Comparison of ENCODE assay signal across 10 mouse cellular contexts in genomic region chr11:118940539-118940938, GRCm38 (mm10). TPM values are rescaled to one million over a fixed set of nuclear protein-coding genes. Genes with fewer than 3 reads are reported as not detected.
DNase-seq lines count a peak whose midpoint lies in the region.
"Had no signal": no experiment of that assay in that cellular context is flagged by ENCODE, and none has a peak within 500 bp of the region (broad histone marks: within the 10 kb centered on the region; RNA-seq: fewer than 3 reads in every experiment).

No protein-coding gene starts in this region.

- DNase-seq in heart, postnatal 14 days = peak; percentile 8 to 10
- DNase-seq in heart, adult 11 months = no peak
- DNase-seq in cerebellum, adult 9-10 months = peak; percentile 98
- peak; percentile 82 for DNase-seq in layer of hippocampus, adult 11-12 months (ENCODE audit: low spot score)
- DNase-seq in right cerebral cortex, postnatal 10 days (ENCODE audit: low spot score in 2 of 2) = peak; percentile 85 to 89
- DNase-seq in lung, adult 18-20 months = no peak
- DNase-seq in c-Kit-positive CD71-positive TER-119-positive erythroid progenitor cells, embryonic 14.5 days (ENCODE audit: low spot score) = no peak
- DNase-seq in ovary, adult 18-20 months (ENCODE audit: low spot score) = no peak
- DNase-seq: adrenal gland, adult 8-10 months; thymus, adult 2 months had no signal

- intact Hi-C loops in heart, postnatal 14 days (cut with DNase I) = no loop called here

RNA-seq across cellular contexts. Expression of gene Rbfox3, which starts 29.1 kb away (rescaled TPM):
- total RNA-seq in heart, postnatal 14 days (2021) = under 1 TPM; 0.12 to 0.29 TPM

RNA-seq across cellular contexts. Expression of gene Enpp7, which starts 47.4 kb away (rescaled TPM):
- not detected for total RNA-seq in heart, postnatal 14 days (2021)
- total RNA-seq: adrenal gland, adult 8-10 months had no signal

Comparison
In these comparisons a context has a peak if more than half of its experiments do, and no peak if none do; other contexts are left out.
1. DNase-seq: peak in heart, postnatal 14 days (2 of 2), cerebellum, adult 9-10 months (single experiment), layer of hippocampus, adult 11-12 months (single experiment) and right cerebral cortex, postnatal 10 days (2 of 2); none in heart, adult 11 months (single experiment), lung, adult 18-20 months (0 of 2), c-Kit-positive CD71-positive TER-119-positive erythroid progenitor cells, embryonic 14.5 days (single experiment) and ovary, adult 18-20 months (single experiment).